Mouse (Mus musculus) hematopoietic stem cell, adult 5-6 weeks (primary cell): ENCODE results near the gene 2310039H08Rik. TPM values are rescaled to one million over a fixed set of nuclear protein-coding genes. Genes with fewer than 3 reads are reported as not detected.
"Not testable (repeated sequence)": the region's sequence is repeated elsewhere in the genome, so short reads cannot be mapped to it uniquely, and the experiment has no call there.

ENCODE experiments used
- ATAC-seq, 2 experiments: fragments of 125-278 bp in 1 of 2; replicated peaks in 1 of 2; 2 replicates each; pipeline ENCODE4 v1.8.0; 2016 to 2017; ENCODE audit warnings: inconsistent platforms in 2 of 2, mild to moderate bottlenecking in 2 of 2, moderate number of reproducible peaks in 2 of 2, low read depth in 1 of 2, moderate TSS enrichment in 1 of 2; ENCODE audit not compliant: low FRiP score in 2 of 2, poor library complexity in 2 of 2, severe bottlenecking in 2 of 2, insufficient read depth in 1 of 2, low TSS enrichment in 1 of 2
- total RNA-seq: library from RNA; stranded (forward); fragments of 172-1452, 232-1000 nt; gene quantifications from 2 replicates; pipeline ENCODE4 v1.2.3, GENCODE M21; 2017

The 2310039H08Rik gene
- total RNA-seq, 1 experiment from 2014 or later: 8.1 TPM

DNA sequence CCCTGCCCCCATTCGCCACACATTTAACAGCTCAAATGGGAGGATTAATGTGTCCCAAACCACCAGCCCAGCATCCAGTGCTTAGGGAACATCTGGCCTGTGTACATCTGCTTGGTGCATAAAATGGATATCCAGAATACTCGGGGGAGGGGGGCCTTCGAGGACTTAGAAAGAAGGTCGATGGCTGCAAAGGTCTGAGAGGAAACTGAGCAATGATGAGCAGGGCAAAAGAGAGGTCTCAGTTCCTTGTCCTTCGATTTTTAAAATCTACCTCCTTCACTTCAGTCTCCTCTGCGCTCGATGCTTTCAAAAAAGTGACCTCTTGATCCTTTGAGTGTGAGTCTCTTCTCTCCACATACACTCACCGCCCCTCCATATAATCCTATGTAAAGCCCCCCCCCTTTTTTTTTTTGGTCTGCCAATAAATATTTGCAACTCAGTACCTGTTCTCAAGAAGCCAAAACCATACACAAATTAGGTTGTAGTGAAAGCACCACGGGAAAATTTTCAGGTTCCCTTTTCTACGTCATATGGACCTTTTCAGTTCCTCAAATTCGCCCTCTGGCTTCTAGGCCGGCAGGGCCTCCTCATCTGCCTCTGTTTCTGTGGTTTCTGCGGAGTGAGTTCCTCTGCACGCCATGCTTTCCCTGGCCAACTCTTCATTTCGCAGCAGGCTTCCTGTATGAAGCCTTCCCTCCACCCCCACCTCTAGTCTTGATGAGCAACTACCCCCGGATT is 21.2 kb upstream of the 2310039H08Rik start:
- ATAC-seq: peak; percentile 85 to 87

DNA sequence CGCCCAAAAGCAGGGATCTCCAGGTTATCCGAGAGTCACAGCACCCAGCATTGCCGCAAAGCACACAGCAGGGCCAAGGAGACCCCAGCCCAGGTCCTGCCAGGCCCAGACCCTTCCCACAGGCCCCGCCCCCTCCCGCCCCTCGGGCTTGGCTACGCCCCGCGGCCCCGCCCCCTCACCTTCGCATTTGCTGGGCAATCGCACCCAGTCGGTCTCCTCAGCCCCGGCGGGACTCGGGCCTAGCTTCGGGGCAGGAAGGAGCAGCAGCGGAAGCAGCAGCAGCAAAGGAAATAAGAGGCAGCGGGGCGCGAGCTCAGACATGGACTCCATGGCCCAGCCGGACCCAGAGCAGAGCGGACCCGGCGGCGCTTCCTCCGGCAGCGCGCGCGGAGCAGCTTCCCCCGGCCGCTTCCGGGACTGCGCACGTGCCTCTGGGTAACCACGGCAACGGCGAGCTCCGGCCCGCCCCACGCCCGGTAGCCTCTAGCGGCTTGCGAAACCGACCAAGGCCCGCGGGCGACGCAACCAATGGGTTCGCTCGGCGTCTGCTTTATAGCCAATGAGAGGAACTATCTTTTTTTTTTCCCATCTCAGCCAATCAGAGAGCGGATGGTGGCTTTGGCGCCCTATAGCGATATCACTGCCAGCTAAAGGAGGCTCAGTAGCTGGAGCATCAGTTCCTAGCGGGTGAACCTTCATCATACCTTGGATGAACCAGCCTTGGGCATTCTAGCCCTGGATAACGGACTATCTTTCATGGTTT is 20.5 kb upstream of the 2310039H08Rik start, which contains the start of gene Cnpy3:
TSS of gene Cnpy3 (minus strand) at position 421 of the 763 bp plus-strand sequence.
- ATAC-seq: peak; percentile 90 to 94

DNA sequence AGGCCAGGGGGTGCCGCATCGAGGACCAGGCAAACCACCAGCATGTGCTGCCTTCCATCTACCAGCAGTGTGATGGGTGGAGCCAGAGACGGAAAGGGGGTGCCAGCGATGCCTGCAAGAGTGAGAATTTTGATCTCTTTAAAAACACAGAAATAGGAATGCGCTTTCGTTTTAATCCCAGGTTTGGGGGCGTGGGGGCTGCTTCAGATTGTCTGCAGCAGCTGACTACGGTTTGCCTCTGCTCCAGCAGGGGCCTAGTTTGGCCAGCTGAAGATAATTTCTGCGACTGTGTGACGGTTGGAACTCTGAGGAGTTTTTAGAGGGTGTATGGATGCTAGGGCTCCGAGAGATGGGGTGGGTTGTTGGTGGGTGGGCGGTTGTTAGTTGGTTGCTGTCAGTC is 13.7 kb upstream of the 2310039H08Rik start:
- no peak for ATAC-seq

DNA sequence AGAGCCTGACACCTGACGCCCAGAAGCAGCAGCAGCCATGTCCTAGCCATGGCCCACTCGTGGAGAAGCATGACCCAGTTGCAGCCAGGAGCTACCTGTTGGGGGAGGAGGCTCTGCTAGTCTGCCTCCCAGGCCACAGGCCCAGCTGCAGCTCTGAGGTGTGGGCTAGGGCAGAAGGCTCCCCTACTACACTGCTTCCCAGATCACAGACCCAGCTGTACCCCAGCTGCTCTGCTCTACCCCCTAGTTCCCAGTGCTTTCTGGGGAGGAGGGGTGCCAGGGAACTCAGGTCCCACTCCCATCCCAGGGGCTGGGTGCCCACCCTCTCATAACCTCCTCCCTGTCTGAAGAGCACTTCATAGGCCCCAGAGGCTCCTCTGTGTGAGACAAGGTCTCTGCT is 8.9 kb upstream of the 2310039H08Rik start, which contains the start of gene Ptcra:
TSS of gene Ptcra (minus strand) at position 169 of the 400 bp plus-strand sequence.
- no peak for ATAC-seq

DNA sequence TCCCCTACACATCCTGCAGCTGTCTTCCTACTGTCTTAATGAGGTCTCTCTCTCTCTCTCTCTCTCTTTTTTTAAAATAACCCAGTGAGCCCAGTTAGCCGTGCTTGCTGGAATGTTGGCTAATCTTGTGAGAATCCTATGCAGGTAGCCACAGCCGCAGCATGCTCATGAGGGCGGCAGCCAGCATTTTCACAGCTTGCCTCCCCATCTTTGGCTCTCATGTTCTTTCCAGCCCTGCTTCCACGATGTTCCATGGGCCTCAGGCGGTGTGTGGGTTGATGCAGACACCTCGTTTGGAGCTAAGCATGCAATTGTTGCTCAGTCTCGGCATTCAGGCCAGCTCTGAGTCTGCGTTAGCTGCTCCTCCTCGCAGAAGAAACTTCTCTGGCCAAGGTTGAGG is 7.5 kb upstream of the 2310039H08Rik start:
- ATAC-seq: not testable (repeated sequence)

DNA sequence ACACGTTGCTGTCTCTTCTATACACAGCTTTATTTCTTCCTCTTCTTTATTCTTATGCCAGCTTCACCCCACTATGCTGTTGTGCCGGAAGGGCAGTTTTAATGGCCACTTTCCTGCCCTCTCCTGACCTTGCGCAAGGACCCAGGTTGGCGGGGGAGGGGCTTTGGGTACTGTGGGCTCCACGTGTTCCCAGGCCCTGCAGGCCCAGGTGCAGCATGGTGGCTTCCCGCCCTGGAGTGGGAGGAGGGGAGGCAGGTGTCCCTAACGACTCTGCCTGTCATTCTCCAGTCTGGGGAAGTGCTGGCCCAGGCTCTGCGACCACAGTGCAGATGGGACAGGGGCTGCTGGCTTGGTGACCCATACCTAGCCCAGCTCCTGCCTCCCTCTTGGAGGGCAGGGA is 4.6 kb upstream of the 2310039H08Rik start:
- ATAC-seq: no peak

DNA sequence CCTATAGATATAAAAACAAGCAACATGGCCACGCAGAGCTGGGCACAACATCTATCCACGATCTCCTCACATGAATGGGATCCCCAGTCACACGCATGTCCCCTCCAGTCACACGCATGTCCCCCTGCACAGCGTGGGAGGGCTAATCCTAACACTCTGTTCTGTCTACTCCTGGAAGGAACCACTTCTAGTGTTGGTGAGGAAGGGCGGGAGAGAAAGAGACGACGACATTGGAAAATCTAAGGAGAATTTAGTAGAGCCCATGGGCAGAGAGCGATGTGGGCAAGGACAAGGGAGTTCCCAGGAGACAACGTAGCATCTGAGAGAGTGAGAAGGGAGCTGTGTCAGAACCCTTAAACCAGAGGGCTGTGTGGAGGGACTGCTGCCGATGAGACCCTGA is 1.9 kb upstream of the 2310039H08Rik start:
- ATAC-seq: no peak

DNA sequence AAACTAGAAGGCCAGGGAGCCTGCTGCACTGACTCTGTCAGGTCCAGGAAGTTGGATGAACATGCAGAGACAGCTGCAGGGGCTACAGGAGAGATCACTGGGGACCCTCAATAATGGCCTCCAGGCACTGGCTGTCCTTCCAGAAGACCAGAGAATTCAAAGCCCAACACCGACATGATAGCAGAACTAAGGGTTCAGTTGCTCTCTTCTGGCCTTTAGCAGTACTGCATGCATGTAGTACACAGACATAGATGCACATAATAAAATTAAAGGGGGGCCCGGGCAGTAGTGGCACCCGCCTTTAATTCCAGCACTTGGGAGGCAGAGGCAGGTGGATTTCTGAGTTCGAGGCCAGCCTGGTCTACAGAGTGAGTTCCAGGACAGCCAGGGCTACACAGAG is 1.4 kb upstream of the 2310039H08Rik start:
- ATAC-seq: no peak

DNA sequence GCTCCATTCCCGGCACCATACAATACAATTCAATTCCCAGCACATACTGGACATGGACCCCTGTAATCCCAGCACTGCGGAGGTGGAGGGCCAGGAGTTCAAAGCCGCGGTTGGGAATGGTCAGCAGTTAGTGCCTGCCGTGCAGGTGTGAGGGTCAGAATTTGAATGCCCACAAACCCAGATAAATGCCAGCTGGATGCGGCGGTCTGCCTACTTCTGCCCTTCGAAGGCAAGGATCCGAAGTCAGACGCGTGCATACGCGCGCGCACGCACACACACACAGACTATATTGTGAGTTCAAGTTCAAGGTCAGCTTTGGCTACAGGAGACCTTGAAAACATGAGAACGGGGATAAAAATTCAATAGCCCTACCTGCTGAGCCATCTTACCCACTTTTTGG is 819 bp upstream of the 2310039H08Rik start:
- no peak for ATAC-seq

DNA sequence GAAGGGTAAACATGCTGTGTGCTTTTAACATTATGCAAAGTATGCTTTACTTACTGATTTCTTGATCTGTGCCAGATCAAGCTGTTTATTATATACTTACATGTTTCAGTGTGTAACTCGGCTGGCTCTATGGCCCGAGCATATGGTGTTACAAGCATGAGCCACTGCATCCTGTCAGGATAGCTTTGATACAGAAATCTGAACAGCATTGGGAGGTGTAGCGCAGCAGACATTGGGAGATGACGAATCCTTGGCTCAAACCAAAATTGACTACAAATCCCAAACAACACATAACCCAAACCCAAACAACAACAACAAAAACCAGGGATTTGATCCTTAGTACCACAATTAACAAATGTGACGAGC is 414 bp upstream of the 2310039H08Rik start:
- no peak for ATAC-seq

DNA sequence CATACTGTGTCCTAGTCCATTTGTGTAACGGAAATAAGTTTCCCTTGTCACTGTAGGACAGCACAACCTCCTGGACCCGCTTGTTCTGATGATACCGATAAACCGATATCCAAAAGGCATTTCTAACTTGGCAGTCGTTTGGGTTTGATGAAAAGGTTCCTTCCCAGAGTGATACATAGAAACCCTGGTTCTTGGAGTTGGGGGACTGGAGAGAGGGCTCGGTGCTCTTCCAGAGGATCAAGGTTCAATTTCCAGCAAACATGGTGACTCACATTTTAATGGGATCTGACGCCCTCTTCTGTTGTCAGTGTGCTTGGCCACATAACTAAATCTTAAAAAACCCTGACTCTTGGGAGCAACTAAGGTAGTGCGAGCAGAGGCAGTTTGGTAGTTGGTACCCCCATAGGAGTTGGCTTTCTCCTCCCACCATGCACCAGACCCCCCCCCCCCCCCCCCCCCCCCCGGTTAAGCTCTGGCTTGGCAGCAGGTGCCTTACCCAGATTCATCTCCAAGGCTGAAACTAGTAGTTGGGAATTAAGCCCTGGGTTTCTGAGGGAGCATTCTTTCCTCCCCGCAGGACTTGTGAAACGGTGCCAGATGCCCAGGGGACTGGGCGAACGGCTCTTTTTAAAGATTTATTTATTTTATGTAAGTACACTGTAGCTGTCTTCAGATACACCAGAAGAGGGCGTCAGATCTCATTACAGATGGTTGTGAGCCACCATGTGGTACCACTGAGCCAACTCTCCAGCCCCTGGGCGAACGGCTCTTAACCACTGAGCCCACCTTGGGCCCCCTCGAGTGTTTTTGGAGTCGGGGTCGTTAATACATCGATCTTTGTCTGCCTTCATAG is 1.1 kb downstream of the 2310039H08Rik start:
- no peak for ATAC-seq

DNA sequence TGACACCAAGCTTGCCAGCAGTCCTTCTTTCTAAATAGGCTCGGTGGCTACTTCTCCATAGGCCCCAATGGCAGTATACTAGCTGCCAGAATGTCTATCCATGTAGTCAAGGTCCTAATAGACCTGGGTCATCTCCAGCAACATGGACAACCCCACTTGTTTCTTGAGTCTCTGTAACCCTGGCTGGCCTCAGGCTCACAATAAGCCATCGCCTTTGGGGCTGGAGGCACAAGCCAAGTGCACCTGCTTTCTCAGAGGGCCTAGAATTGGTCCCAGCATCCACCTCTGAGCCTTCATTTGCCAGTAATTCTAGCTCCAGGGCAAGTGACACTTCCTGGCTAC is 1.7 kb downstream of the 2310039H08Rik start:
- no peak for ATAC-seq

DNA sequence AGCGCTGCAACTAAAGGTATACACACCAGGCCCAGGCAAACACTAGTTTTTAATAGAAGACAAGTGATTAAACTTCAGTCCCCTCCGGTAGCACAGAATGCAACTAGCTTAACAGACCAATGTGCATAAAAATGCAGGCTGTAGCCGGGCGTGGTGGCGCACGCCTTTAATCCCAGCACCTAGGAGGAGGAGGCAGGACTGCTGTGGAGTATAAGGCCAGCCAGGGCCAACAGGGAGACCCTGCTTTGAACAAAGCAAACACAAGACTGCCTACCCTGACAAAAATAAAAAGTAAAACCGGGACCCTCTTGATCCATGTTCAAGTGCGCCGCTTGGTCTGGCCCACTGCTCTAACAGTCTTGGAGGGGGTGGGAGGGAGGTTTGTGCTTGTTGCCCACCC is 2.6 kb downstream of the 2310039H08Rik start:
- ATAC-seq: no peak

DNA sequence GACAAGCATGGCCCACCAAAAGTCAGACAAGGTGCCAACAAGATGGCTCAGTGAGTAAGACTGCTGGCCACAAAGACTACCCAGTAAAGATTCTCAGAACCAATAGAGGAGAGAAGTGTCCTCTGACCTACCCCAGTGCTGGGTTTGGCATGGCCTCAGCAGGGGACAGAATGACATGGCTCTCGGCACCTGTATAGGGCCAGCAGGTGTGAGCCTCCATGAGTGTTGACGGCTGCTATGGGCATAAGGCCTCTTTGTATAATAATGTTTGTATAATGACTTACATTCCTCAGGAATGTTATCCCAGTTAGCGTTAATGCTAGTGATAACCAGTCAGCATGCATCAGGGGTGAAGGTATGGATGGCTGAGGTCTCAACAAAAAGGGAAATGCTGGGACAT is 3.7 kb downstream of the 2310039H08Rik start:
- no peak for ATAC-seq

DNA sequence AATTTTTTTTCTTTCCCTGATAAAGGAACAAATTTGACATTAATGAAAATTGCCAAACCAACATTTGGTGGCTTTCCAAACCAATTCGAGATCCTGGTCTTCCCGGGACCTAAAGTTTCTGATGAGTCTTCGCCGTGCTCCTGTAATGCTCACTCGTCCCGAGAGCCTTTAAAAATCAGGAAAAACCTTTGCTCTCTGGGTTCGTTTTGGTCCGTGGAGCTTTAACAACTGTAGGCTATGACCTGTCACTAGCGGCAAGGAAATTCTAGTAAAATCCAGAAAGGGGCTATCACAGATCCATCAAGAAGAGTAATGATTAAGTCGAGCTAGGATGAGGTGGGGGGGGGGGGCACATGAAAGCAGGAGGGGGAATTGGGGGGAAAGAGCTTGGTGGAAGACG is 9.4 kb downstream of the 2310039H08Rik start:
- ATAC-seq: no peak

DNA sequence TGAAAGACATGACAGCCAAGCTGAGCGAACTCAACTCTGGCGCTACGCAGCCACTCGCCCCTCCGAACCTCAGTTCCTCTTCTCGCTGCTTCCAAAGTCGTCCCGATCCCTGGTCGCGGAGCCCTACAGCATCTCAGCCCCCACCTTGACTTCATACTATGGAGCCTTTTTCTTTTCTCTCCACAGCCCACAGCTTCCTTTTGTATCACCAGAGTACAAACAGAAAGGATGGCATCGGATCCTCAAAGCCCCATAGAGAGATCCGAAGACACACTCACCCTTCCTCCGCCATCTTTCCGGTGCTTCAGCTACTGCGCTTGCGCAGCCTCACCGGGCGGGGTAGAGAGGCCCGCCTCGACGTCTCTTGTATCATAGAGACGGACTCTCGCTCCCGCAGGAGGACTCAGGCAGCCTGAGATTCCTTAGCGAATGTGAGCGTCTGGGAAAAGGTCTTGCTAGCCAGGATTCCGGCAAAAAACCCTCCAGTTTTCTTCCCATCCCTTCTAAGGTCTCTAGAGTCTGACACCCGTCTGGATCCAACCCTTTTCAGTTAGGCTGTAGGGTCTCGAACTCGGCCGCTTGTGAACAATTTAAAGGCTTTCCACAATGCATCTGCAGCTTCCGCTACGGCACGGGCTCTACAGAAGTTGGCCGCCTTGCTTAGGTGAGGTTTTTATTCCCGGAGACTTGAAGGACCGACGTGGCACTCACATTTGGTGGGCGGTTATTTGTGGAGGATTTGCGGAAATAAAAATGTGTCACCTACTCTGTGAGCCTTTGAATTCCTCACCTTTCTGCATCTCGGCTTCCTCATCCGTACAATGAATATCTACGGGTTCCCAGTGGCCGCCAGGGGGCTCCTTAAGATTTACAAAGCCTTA is 10.1 kb downstream of the 2310039H08Rik start, which contains the start of gene Rpl7l1:
TSS of gene Rpl7l1 (minus strand) at position 332 of the 881 bp plus-strand sequence.
- ATAC-seq: peak; percentile 91 to 94

DNA sequence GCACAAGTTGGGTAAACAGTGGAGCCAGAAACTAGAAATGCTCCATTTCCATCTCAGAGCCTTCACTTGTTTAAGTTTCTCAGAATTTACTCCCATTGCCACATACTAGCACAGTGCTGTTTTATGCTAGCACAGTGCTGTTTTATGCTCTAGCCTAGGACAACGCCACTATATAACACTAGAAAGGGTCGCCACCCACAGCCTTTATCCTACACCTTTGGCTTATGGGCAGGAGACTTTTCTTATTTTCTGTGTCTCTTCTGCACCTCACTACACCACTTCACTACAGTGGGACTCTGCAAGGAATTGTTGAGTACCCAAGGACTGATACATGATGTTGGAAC is 10.8 kb downstream of the 2310039H08Rik start:
- ATAC-seq: no peak
